Mouse (Mus musculus): ENCODE results near the gene Ddx54.

Gene Ddx54

GRCm38 (mm10) chr5:120611416-120611815 is 1.1 kb upstream of the Ddx54 start:
- no peak for DNase-seq (ENCODE audit: low read depth, low spot score)

- DNase-seq (ENCODE audit: low read depth, low spot score): peak; percentile 100
Observed at GRCm38 (mm10) chr5:120612822-120613604, 474 bp downstream of the Ddx54 start.

GRCm38 (mm10) chr5:120615903-120616302 is 3.4 kb downstream of the Ddx54 start:
- peak; percentile 48 for DNase-seq (ENCODE audit: low read depth, low spot score)

GRCm38 (mm10) chr5:120618778-120619177 is 6.2 kb downstream of the Ddx54 start:
- no peak for DNase-seq (ENCODE audit: low read depth, low spot score)

GRCm38 (mm10) chr5:120619201-120619600 is 6.7 kb downstream of the Ddx54 start:
- peak; percentile 57 for DNase-seq (ENCODE audit: low read depth, low spot score)

- DNase-seq (ENCODE audit: low read depth, low spot score): peak; percentile 68
Observed at GRCm38 (mm10) chr5:120620375-120621077, 8.0 kb downstream of the Ddx54 start.

- no peak for DNase-seq (ENCODE audit: low read depth, low spot score)
Observed at GRCm38 (mm10) chr5:120621078-120621765, 8.7 kb downstream of the Ddx54 start.

GRCm38 (mm10) chr5:120621846-120622197 is 9.3 kb downstream of the Ddx54 start:
- DNase-seq (ENCODE audit: low read depth, low spot score): no peak

- DNase-seq (ENCODE audit: low read depth, low spot score): no peak
Observed at GRCm38 (mm10) chr5:120622198-120622851, 9.8 kb downstream of the Ddx54 start.

- no peak for DNase-seq (ENCODE audit: low read depth, low spot score)
Observed at GRCm38 (mm10) chr5:120624427-120624826, 11.9 kb downstream of the Ddx54 start.

- DNase-seq (ENCODE audit: low read depth, low spot score): no peak
Observed at GRCm38 (mm10) chr5:120626399-120626798, 13.9 kb downstream of the Ddx54 start.

- no peak for DNase-seq (ENCODE audit: low read depth, low spot score)
Observed at GRCm38 (mm10) chr5:120627515-120628300, 15.2 kb downstream of the Ddx54 start.

GRCm38 (mm10) chr5:120628624-120629023 is 16.1 kb downstream of the Ddx54 start:
- no peak for DNase-seq (ENCODE audit: low read depth, low spot score)

- no peak for DNase-seq (ENCODE audit: low read depth, low spot score)
Observed at GRCm38 (mm10) chr5:120631128-120631527, 18.6 kb downstream of the Ddx54 start.

- DNase-seq (ENCODE audit: low read depth, low spot score): no peak
Observed at GRCm38 (mm10) chr5:120631892-120632291, 19.4 kb downstream of the Ddx54 start.

- no peak for DNase-seq (ENCODE audit: low read depth, low spot score)
Observed at GRCm38 (mm10) chr5:120634131-120634530, 21.6 kb downstream of the Ddx54 start, which contains the start of gene Cfap73. Gene Cfap73 (minus strand): TSS chr5:120634235.

- DNase-seq (ENCODE audit: low read depth, low spot score): no peak
Observed at GRCm38 (mm10) chr5:120634860-120635259, 22.3 kb downstream of the Ddx54 start.

- no peak for DNase-seq (ENCODE audit: low read depth, low spot score)
Observed at GRCm38 (mm10) chr5:120635633-120636032, 23.1 kb downstream of the Ddx54 start.

GRCm38 (mm10) chr5:120640094-120640493 is 27.6 kb downstream of the Ddx54 start:
- no peak for DNase-seq (ENCODE audit: low read depth, low spot score)

GRCm38 (mm10) chr5:120643365-120644085 is 31.0 kb downstream of the Ddx54 start:
- no peak for DNase-seq (ENCODE audit: low read depth, low spot score)

All from forelimb bud, embryonic 11.5 days (tissue).